Mouse (Mus musculus) testis, adult 2 months (tissue): ENCODE results near the gene Sit1. TPM values are rescaled to one million over a fixed set of nuclear protein-coding genes. Genes with fewer than 3 reads are reported as not detected.
A peak's percentile ranks its signal among the peaks of the same experiment; 100 is the strongest.

Experiments used
- H3K27ac ChIP-seq: fragments of 200-500 bp; 2 replicates; pipeline ENCODE4 v1.5.1; 2012; ENCODE audit warnings: low read depth, low read length; ENCODE audit not compliant: control insufficient read depth, insufficient read depth
- H3K27me3 ChIP-seq: fragments of 200-500 bp; 2 replicates; pipeline ENCODE4 v1.6.1; 2012; ENCODE audit warnings: mild to moderate bottlenecking, low read length, moderate library complexity; ENCODE audit not compliant: control insufficient read depth, insufficient read depth
- H3K36me3 ChIP-seq: fragments of 200-500 bp; 2 replicates; pipeline ENCODE4 v1.6.1; 2012; ENCODE audit warnings: mild to moderate bottlenecking, low read length; ENCODE audit not compliant: control insufficient read depth, insufficient read depth
- H3K4me1 ChIP-seq: fragments of 200-500 bp; 2 replicates; pipeline ENCODE4 v1.6.1; 2012; ENCODE audit warnings: low read length; ENCODE audit not compliant: control insufficient read depth, insufficient read depth
- H3K4me3 ChIP-seq: fragments of 200-500 bp; 2 replicates; pipeline ENCODE4 v1.5.1; 2012; ENCODE audit warnings: low read depth, mild to moderate bottlenecking, low read length, moderate library complexity, mixed read lengths; ENCODE audit not compliant: control insufficient read depth
- CTCF ChIP-seq: fragments of 200-500 bp; IDR thresholded peaks from 2 replicates; pipeline ENCODE4 v1.5.1; 2012; ENCODE audit warnings: low read depth, mild to moderate bottlenecking, inconsistent platforms, low read length, moderate library complexity; ENCODE audit not compliant: control insufficient read depth, insufficient read depth, insufficient replicate concordance
- POLR2A ChIP-seq: fragments of 200-500 bp; IDR thresholded peaks from 2 replicates; pipeline ENCODE4 v1.6.1; 2012; ENCODE audit warnings: low read depth, mild to moderate bottlenecking, inconsistent platforms, low read length, moderate library complexity; ENCODE audit not compliant: control insufficient read depth
- polyA plus RNA-seq: library from polyadenylated mRNA; depleted of rRNA; stranded (reverse); fragments of >200 nt; gene quantifications from 2 replicates; pipeline ENCODE4 v1.2.3, GENCODE M21; 2012

Sit1 gene
- polyA plus RNA-seq, 1 experiment: not detected

DNA sequence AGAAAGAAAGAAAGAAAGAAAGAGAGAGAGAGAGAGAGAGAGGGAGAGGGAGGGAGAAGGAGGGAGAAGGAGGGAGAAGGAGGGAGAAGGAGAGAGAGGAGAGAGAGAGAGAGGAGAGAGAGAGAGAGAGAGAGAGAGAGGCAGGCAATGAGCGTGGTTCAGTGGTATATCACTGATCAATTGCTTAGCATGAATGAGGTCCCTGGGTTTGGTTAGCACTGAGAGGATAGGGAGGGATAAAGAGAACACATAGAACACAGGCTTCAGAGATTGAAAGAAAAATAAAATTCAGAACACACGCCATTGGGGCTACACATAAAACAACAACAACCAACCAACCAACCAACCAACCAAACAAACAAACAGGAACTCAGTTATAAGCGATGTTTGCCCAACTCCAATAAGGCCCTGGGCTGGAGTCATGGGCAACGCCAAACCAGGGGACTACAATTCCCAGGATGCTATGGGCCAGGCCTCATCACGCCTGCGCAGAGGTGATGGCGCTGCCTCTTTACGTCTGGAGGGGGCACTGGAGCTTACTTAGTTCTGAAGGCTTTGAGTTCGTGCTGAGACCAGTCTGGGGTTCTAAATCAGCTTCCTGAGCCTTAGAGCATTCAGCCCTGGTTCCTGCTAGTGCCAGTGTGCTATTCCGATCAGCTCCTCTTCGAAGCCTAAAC, 5.5 kb downstream of the Sit1 start:
- Histone ChIP-seq H3K36me3 (no peaks in the 10 kb centered on the region), H3K27ac (peak overlapping the region; percentile 81), H3K27me3 (no peaks in the 10 kb centered on the region), H3K4me1 (peaks cover 15% of the 10 kb centered on the region), H3K4me3 (peak overlapping the region; percentile 86)
- TF ChIP-seq POLR2A (peak; percentile 40; the same call in 1 of the 2 replicates), CTCF (peak; percentile 37; the same call in 1 of the 2 replicates)

DNA sequence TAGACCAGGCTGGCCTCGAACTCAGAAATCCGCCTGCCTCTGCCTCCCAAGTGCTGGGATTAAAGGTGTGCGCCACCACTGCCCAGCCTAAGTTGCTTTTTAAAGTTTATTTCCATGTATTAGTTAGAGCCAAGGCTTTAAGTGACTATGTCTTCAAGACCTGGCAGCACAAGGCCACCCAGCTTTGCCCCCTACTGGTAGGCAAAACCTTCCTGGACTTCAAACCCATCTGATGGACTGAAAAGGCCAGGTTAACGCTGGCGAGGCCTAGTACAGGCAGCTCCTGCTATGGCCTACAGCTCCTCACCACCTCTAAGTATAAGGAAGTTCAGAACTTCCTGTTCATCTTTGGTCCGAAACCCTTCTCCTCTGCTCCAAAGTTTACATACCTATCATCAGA, 6.9 kb downstream of the Sit1 start:
- no peak overlapping the region for H3K27ac ChIP-seq
- TF ChIP-seq POLR2A (no peak), CTCF (no peak)
- no peaks in the 10 kb centered on the region for H3K36me3 ChIP-seq
- no peak overlapping the region for H3K4me3 ChIP-seq
- peaks cover 14% of the 10 kb centered on the region for H3K4me1 ChIP-seq
- no peaks in the 10 kb centered on the region for H3K27me3 ChIP-seq

DNA sequence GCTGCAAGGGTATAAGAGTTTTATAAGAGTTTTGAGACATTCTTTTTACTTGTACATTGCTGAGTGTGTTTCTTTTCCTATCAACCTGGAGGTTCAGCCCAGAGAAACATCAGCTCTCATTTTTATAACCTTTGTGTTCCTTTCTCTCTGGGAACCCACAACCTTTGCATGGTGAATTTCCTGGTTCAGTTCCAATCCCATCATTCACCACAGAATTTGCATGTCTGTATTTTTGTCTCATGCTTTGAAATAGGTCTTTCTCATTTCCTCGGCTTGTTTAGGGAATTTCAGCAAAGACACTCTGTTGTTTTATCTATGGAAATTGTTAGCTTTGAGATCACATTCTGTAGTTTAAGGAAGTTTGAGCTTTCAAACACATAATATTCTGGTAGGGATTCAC, 9.9 kb downstream of the Sit1 start:
- TF ChIP-seq POLR2A (no peak), CTCF (no peak)
- Histone ChIP-seq H3K4me1 (peaks cover 7% of the 10 kb centered on the region), H3K4me3 (no peak overlapping the region), H3K27me3 (no peaks in the 10 kb centered on the region), H3K27ac (no peak overlapping the region), H3K36me3 (no peaks in the 10 kb centered on the region)

DNA sequence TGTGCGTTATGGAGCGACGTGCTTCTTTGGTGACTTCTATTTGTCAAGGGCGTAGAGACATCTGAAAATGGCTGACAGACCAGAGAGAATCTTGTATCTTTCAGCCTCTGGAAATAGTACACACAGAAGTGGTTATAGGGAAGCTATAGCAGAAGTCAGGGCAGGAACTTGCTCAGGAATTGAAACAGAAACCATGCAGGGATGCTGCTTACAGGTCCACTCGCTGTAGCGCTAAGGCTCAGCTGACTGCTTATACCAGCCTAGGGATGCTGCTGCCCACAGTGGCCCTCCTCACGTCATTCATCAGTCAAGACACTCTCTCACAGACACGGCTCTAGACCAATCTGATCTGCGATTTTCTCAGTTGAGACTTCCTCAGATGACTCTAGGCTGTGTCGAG, 13.2 kb downstream of the Sit1 start:
- H3K27me3 ChIP-seq: no peaks in the 10 kb centered on the region
- no peak overlapping the region for H3K4me3 ChIP-seq

DNA sequence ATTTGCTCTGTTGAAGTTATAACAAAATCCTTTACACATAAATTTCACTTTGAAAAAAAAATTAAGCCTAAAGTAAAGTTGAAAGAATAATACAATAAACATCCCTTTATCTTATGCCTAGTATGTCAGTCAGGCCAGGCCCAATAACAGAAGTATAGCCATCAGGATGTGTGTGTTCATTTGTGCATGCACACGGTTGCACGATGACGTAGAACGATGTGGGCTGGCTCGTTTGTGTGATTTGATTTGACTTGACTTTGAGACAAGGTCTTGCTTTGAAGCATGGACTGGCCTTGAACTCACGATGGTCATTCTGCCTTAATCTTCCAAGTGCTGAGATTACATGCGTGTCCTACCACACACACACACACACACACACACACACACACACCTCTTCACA, 16.7 kb downstream of the Sit1 start:
- Histone ChIP-seq H3K4me1 (no peaks in the 10 kb centered on the region), H3K27me3 (no peaks in the 10 kb centered on the region)
- no peak for TF ChIP-seq CTCF

More for the DNA sequence above, 13.2 kb downstream of the Sit1 start:
- Histone ChIP-seq H3K27ac (no peak overlapping the region), H3K36me3 (no peaks in the 10 kb centered on the region), H3K4me1 (no peaks in the 10 kb centered on the region)
- TF ChIP-seq POLR2A: no peak

DNA sequence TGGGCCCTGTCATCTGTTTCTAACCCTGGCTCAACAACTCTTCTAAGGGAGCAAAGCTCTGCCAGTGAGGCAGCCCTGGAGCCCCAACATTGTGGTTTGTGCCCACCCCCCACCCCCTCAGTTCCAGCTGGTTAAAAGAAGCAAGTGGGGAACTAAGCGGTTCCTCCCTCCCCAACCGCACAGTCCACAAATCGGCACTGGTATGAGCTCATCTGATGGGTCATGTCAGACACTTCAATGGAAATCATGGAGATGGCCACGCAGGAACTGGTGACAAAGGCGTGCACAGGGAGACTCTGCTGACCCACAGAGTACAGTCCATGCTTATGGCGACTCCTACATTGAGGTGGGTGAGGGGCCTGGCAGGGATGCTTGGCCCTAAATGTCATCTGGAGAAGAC, 17.6 kb downstream of the Sit1 start:
- no peak overlapping the region for H3K4me3 ChIP-seq
- H3K27ac ChIP-seq: peak overlapping the region; percentile 30; the same call in 1 of the 2 replicates
- no peaks in the 10 kb centered on the region for H3K4me1 ChIP-seq
- TF ChIP-seq POLR2A: no peak
- no peak for TF ChIP-seq CTCF
- no peaks in the 10 kb centered on the region for H3K36me3 ChIP-seq
- H3K27me3 ChIP-seq: no peaks in the 10 kb centered on the region

More for the DNA sequence above, 16.7 kb downstream of the Sit1 start:
- Histone ChIP-seq H3K36me3 (no peaks in the 10 kb centered on the region), H3K4me3 (no peak overlapping the region), H3K27ac (no peak overlapping the region)

DNA sequence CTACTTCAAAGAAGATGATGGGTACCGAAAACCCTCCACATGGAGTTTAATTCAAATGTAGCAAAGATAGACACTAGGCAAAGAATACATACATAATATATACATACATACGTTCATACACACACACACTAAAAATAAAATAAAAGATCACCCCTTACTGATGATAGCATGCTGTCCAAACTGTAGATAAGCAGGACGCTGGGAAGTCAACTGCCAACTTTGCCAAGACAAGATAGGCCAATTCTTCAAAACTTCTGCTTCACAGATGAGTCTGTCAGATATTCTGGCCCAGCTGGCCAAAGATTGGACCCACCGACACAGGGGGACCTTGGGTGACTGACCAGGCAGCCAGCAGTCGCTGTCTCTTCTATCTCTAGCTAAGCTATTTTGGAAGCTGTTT, 20.4 kb downstream of the Sit1 start:
- no peaks in the 10 kb centered on the region for H3K4me1 ChIP-seq

More for the DNA sequence above, 20.4 kb downstream of the Sit1 start:
- TF ChIP-seq CTCF (no peak), POLR2A (no peak)
- no peak overlapping the region for H3K27ac ChIP-seq
- no peak overlapping the region for H3K4me3 ChIP-seq
- H3K36me3 ChIP-seq: no peaks in the 10 kb centered on the region
- H3K27me3 ChIP-seq: no peaks in the 10 kb centered on the region
